Mouse (Mus musculus) spleen, postnatal 0 days (tissue): ENCODE results near the gene Gm14569. TPM values are rescaled to one million over a fixed set of nuclear protein-coding genes. Genes with fewer than 3 reads are reported as not detected.

ENCODE experiments used
- polyA plus RNA-seq: library from polyadenylated mRNA; unstranded; fragments of >200 nt; fragmentation: Nextera tagmentation; extraction: Ambion mirVana; gene quantifications from 2 replicates; pipeline ENCODE4 v1.2.1, GENCODE M21; 2015

Gm14569 gene
- polyA plus RNA-seq: not detected in 2 replicates

GRCm38 (mm10) chrX:36491730-36492129, at the start of gene Gm14569:
TSS of gene Gm14569 (minus strand) at chrX:36491830.

GRCm38 (mm10) chrX:36400980-36401379, 90.7 kb downstream of the Gm14569 start, which contains the start of gene Gm6268:
TSS of gene Gm6268 (plus strand) at chrX:36401280.

Other genes starting within 250 kb of the Gm14569 start
- 0.11 and 0.19 TPM in 2 replicates for gene Lonrf3, start 163.5 kb downstream of the Gm14569 start, polyA plus RNA-seq
- not detected in 2 replicates for gene Gm6268, start 90.5 kb downstream of the Gm14569 start, polyA plus RNA-seq
- gene Pgrmc1, start 106.4 kb upstream of the Gm14569 start, polyA plus RNA-seq: 83.4 and 90.4 TPM in 2 replicates
- gene Akap17b, start 153.6 kb upstream of the Gm14569 start, polyA plus RNA-seq: 0.95 and 1.4 TPM in 2 replicates